Mouse (Mus musculus) inflammation-experienced regulatory T-cells (primary cell): ENCODE data around the gene Gm21860. TPM values are rescaled to one million over a fixed set of nuclear protein-coding genes. Genes with fewer than 3 reads are reported as not detected.

Source experiments
- polyA plus RNA-seq, 2 experiments: library from polyadenylated mRNA; unstranded; fragments of 100-300 nt; shearing (Covaris generic); gene quantifications; one replicate each; pipeline ENCODE4 v1.2.1; 2017

Gene Gm21860
- not detected for polyA plus RNA-seq

GRCm38 (mm10) chrY:90754721-90755120 lies at the start of gene Gm21860:
Gm21860 (minus strand) TSS chrY:90754821.

GRCm38 (mm10) chrY:90784438-90784837 lies 29.8 kb upstream of the Gm21860 start, which contains the start of gene Gm47283:
Gm47283 (plus strand) TSS chrY:90784738.

Other genes starting within 250 kb of the Gm21860 start
- not detected for gene Gm47283, start 29.9 kb upstream of the Gm21860 start, polyA plus RNA-seq
- not detected for gene Gm21748, start 84.4 kb upstream of the Gm21860 start, polyA plus RNA-seq